Mouse (Mus musculus) adrenal gland, postnatal 14 days (tissue): ENCODE measurements around the gene Tcam1. TPM values are rescaled to one million over a fixed set of nuclear protein-coding genes. Genes with fewer than 3 reads are reported as not detected.

Source experiments
- DNase-seq: peaks from one replicate; pipeline ENCODE4 v3.0.0; 2021; ENCODE audit warnings: mixed read lengths
- total RNA-seq: library from RNA; stranded (reverse); gene quantifications from 2 replicates; pipeline ENCODE4 v1.2.3, GENCODE M21; 2021

The Tcam1 gene
- total RNA-seq, 1 experiment from 2014 or later, result 0.11 TPM

GRCm38 (mm10) chr11:106273311-106273684, 3.2 kb upstream of the Tcam1 start:
- DNase-seq, result peak; percentile 66

- DNase-seq, result no peak
Measured at GRCm38 (mm10) chr11:106273811-106274210, 2.7 kb upstream of the Tcam1 start.

GRCm38 (mm10) chr11:106274374-106274773, 2.1 kb upstream of the Tcam1 start:
- DNase-seq, result no peak

- peak; percentile 68 for DNase-seq
Measured at GRCm38 (mm10) chr11:106274971-106275411, 1.5 kb upstream of the Tcam1 start.

GRCm38 (mm10) chr11:106282452-106282851, 6.0 kb downstream of the Tcam1 start:
- no peak for DNase-seq

- no peak for DNase-seq
Measured at GRCm38 (mm10) chr11:106283371-106283770, 6.9 kb downstream of the Tcam1 start.

GRCm38 (mm10) chr11:106284126-106284525, 7.7 kb downstream of the Tcam1 start:
- peak; percentile 48 for DNase-seq

- no peak for DNase-seq
Measured at GRCm38 (mm10) chr11:106286206-106286605, 9.7 kb downstream of the Tcam1 start.

GRCm38 (mm10) chr11:106286987-106287386, 10.5 kb downstream of the Tcam1 start:
- DNase-seq, result no peak

- DNase-seq, result peak; percentile 94
Measured at GRCm38 (mm10) chr11:106289369-106289768, 12.9 kb downstream of the Tcam1 start.

GRCm38 (mm10) chr11:106290376-106290775, 13.9 kb downstream of the Tcam1 start:
- no peak for DNase-seq

- DNase-seq, result peak; percentile 27
Measured at GRCm38 (mm10) chr11:106291861-106292260, 15.4 kb downstream of the Tcam1 start.

GRCm38 (mm10) chr11:106301765-106302164, 25.3 kb downstream of the Tcam1 start, which contains the start of gene Gh:
Gene Gh, minus strand, starts transcription at chr11:106301865.
- DNase-seq, result no peak

- DNase-seq, result peak; percentile 73
Measured at GRCm38 (mm10) chr11:106302634-106303033, 26.2 kb downstream of the Tcam1 start.

GRCm38 (mm10) chr11:106305348-106306064, 29.0 kb downstream of the Tcam1 start:
- no peak for DNase-seq

- DNase-seq, result no peak
Measured at GRCm38 (mm10) chr11:106306065-106306385, 29.6 kb downstream of the Tcam1 start.

GRCm38 (mm10) chr11:106306758-106307157, 30.3 kb downstream of the Tcam1 start:
- DNase-seq, result no peak

- DNase-seq, result no peak
Measured at GRCm38 (mm10) chr11:106307432-106307831, 31.0 kb downstream of the Tcam1 start.

- no peak for DNase-seq
Measured at GRCm38 (mm10) chr11:106308162-106308561, 31.7 kb downstream of the Tcam1 start.

GRCm38 (mm10) chr11:106310123-106310522, 33.7 kb downstream of the Tcam1 start:
- DNase-seq, result no peak

- no peak for DNase-seq
Measured at GRCm38 (mm10) chr11:106313533-106313932, 37.1 kb downstream of the Tcam1 start.

GRCm38 (mm10) chr11:106314333-106314812, 37.9 kb downstream of the Tcam1 start, which contains the start of gene Cd79b:
Gene Cd79b, minus strand, starts transcription at chr11:106314762.
- DNase-seq, result no peak

GRCm38 (mm10) chr11:106316416-106316815, 39.9 kb downstream of the Tcam1 start:
- DNase-seq, result no peak

GRCm38 (mm10) chr11:106317801-106318200, 41.3 kb downstream of the Tcam1 start:
- DNase-seq, result no peak
